Mouse (Mus musculus) MN1 (cell line): ENCODE measurements around the gene Rbfox1.

Source experiments
- DNase-seq: peaks from one replicate; pipeline ENCODE4 v3.0.0-alpha.2; 2016; ENCODE audit warnings: low spot score

Gene Rbfox1

GRCm38 (mm10) chr16:6353191-6353590, 468.0 kb downstream of the Rbfox1 start:
- DNase-seq, result no peak

GRCm38 (mm10) chr16:6356931-6357330, 471.8 kb downstream of the Rbfox1 start:
- DNase-seq, result no peak

GRCm38 (mm10) chr16:6365793-6366192, 480.6 kb downstream of the Rbfox1 start:
- DNase-seq, result no peak

GRCm38 (mm10) chr16:6366649-6367048, 481.5 kb downstream of the Rbfox1 start:
- DNase-seq, result no peak

- no peak for DNase-seq
Measured at GRCm38 (mm10) chr16:6380924-6381323, 495.8 kb downstream of the Rbfox1 start.

- no peak for DNase-seq
Measured at GRCm38 (mm10) chr16:6381572-6381971, 496.4 kb downstream of the Rbfox1 start.

GRCm38 (mm10) chr16:6382712-6383111, 497.6 kb downstream of the Rbfox1 start:
- DNase-seq, result no peak

GRCm38 (mm10) chr16:6390278-6390930, 505.2 kb downstream of the Rbfox1 start:
- no peak for DNase-seq

- DNase-seq, result no peak
Measured at GRCm38 (mm10) chr16:6396676-6397409, 511.7 kb downstream of the Rbfox1 start.

GRCm38 (mm10) chr16:6397635-6398034, 512.5 kb downstream of the Rbfox1 start:
- no peak for DNase-seq

GRCm38 (mm10) chr16:6402816-6403215, 517.7 kb downstream of the Rbfox1 start:
- no peak for DNase-seq

- no peak for DNase-seq
Measured at GRCm38 (mm10) chr16:6414846-6415245, 529.7 kb downstream of the Rbfox1 start.

GRCm38 (mm10) chr16:6421623-6422145, 536.5 kb downstream of the Rbfox1 start:
- no peak for DNase-seq

- DNase-seq, result no peak
Measured at GRCm38 (mm10) chr16:6423878-6424409, 538.8 kb downstream of the Rbfox1 start.

- no peak for DNase-seq
Measured at GRCm38 (mm10) chr16:6424738-6425137, 539.6 kb downstream of the Rbfox1 start.

- DNase-seq, result no peak
Measured at GRCm38 (mm10) chr16:6427292-6428281, 542.4 kb downstream of the Rbfox1 start.

- no peak for DNase-seq
Measured at GRCm38 (mm10) chr16:6430981-6431380, 545.8 kb downstream of the Rbfox1 start.

- no peak for DNase-seq
Measured at GRCm38 (mm10) chr16:6436445-6436844, 551.3 kb downstream of the Rbfox1 start.

- no peak for DNase-seq
Measured at GRCm38 (mm10) chr16:6448250-6448649, 563.1 kb downstream of the Rbfox1 start.

- DNase-seq, result no peak
Measured at GRCm38 (mm10) chr16:6455349-6455748, 570.2 kb downstream of the Rbfox1 start.

- DNase-seq, result peak; percentile 55
Measured at GRCm38 (mm10) chr16:6479094-6479590, 594.0 kb downstream of the Rbfox1 start.
